Comparison of ENCODE assay signal across 27 mouse cellular contexts in genomic region chr2:151486496-151486895, GRCm38 (mm10). TPM values are rescaled to one million over a fixed set of nuclear protein-coding genes. Genes with fewer than 3 reads are reported as not detected.
DNase-seq lines count a peak whose midpoint lies in the region; ATAC-seq lines count a peak whose summit lies in the region.
"Had no signal": no experiment of that assay in that cellular context is flagged by ENCODE, and none has a peak within 500 bp of the region (broad histone marks: within the 10 kb centered on the region; RNA-seq: fewer than 3 reads in every experiment).

No protein-coding gene starts in this region.

- no peak overlapping the region for H3K27ac ChIP-seq in heart, embryonic 11.5 days (ENCODE audit: low read depth, low read length)
- no peak overlapping the region for H3K27ac ChIP-seq in heart, embryonic 10.5 days
- H3K27ac ChIP-seq in limb, embryonic 11.5 days (replicated peaks; ENCODE audit: low read depth, low read length), result no peak overlapping the region
- no peak overlapping the region for H3K27ac ChIP-seq in limb, embryonic 10.5 days

- H3K9ac ChIP-seq in heart, embryonic 11.5 days (ENCODE audit: low read depth, low read length), result no peak overlapping the region
- H3K9ac ChIP-seq in limb, embryonic 11.5 days (ENCODE audit: low read length), result no peak overlapping the region

- peak; percentile 55 for DNase-seq in heart, adult 11 months
- peak; percentile 53 for DNase-seq in heart, embryonic 10.5 days (ENCODE audit: low spot score)
- no peak for DNase-seq in heart, postnatal 14 days
- DNase-seq in limb, embryonic 11.5 days (ENCODE audit: low spot score), result no peak
- DNase-seq in limb, embryonic 10.5 days (ENCODE audit: low spot score), result no peak
- no peak for DNase-seq in cerebellum, adult 18-20 months
- DNase-seq: adrenal gland, adult 2 months; adrenal gland, adult 8-10 months; adrenal gland, postnatal 10 days; adrenal gland, postnatal 14 days; adrenal gland, postnatal 25 days; adrenal gland, postnatal 36 days; B cell, adult 2 months; cerebellum, adult 11 months; cerebellum, adult 11-12 months had no signal

- H3K4me3 ChIP-seq in heart, embryonic 11.5 days (ENCODE audit: low read depth, low read length), result no peak overlapping the region
- no peak overlapping the region for H3K4me3 ChIP-seq in heart, embryonic 10.5 days
- no peak overlapping the region for H3K4me3 ChIP-seq in limb, embryonic 11.5 days (ENCODE audit: low read depth, low read length)
- H3K4me3 ChIP-seq in limb, embryonic 10.5 days, result no peak overlapping the region

- intact Hi-C loops in heart, postnatal 14 days (cut with DNase I), result no loop called here

- peaks cover 2% of the 10 kb centered on the region; the same call in 1 of the 2 replicates for H3K27me3 ChIP-seq in heart, embryonic 11.5 days (ENCODE audit: control insufficient read depth, insufficient read depth, low read length)
- no peaks in the 10 kb centered on the region for H3K27me3 ChIP-seq in heart, embryonic 10.5 days (ENCODE audit: insufficient read depth, poor library complexity, severe bottlenecking)
- H3K27me3 ChIP-seq in limb, embryonic 11.5 days (ENCODE audit: control insufficient read depth, insufficient read depth, low read length), result no peaks in the 10 kb centered on the region
- no peaks in the 10 kb centered on the region for H3K27me3 ChIP-seq in limb, embryonic 10.5 days (ENCODE audit: low read depth, poor library complexity, severe bottlenecking)

- no peak for ATAC-seq in heart, embryonic 11.5 days (replicated peaks; ENCODE audit: insufficient number of reproducible peaks, low FRiP score, low TSS enrichment)
- peak; percentile 35; the same call in 1 of the 2 replicates for ATAC-seq in limb, embryonic 11.5 days (ENCODE audit: insufficient number of reproducible peaks, low FRiP score, low TSS enrichment, low read depth)
- 0 out of 2 replicates have a peak, but pooled peaks have one; percentile 3 for ATAC-seq in monocyte, adult 5-6 weeks (replicated peaks; ENCODE audit: insufficient number of reproducible peaks, low FRiP score, low TSS enrichment, poor library complexity, severe bottlenecking)
- ATAC-seq: activated CD4-positive, CD25-positive, alpha-beta regulatory T cell, adult 4 months; CD4-positive, CD25-positive, alpha-beta regulatory T cell, adult 4 months; Patski had no signal

- H3K36me3 ChIP-seq in heart, embryonic 11.5 days (ENCODE audit: control insufficient read depth, insufficient read depth, low read length), result no peaks in the 10 kb centered on the region
- no peaks in the 10 kb centered on the region for H3K36me3 ChIP-seq in heart, embryonic 10.5 days
- no peaks in the 10 kb centered on the region for H3K36me3 ChIP-seq in limb, embryonic 11.5 days (ENCODE audit: control insufficient read depth, insufficient read depth, low read length)
- no peaks in the 10 kb centered on the region for H3K36me3 ChIP-seq in limb, embryonic 10.5 days
- H3K36me3 ChIP-seq: G1E had no signal

- H3K9me3 ChIP-seq in heart, embryonic 11.5 days (replicated peaks; ENCODE audit: control insufficient read depth, low read length), result no peaks in the 10 kb centered on the region
- no peaks in the 10 kb centered on the region for H3K9me3 ChIP-seq in heart, embryonic 10.5 days
- no peaks in the 10 kb centered on the region for H3K9me3 ChIP-seq in limb, embryonic 11.5 days (ENCODE audit: control insufficient read depth, low read length)
- no peaks in the 10 kb centered on the region for H3K9me3 ChIP-seq in limb, embryonic 10.5 days (replicated peaks)
- H3K9me3 ChIP-seq: G1E had no signal

- H3K4me2 ChIP-seq in heart, embryonic 11.5 days, result no peak overlapping the region
- no peak overlapping the region for H3K4me2 ChIP-seq in limb, embryonic 11.5 days (ENCODE audit: low read depth, severe bottlenecking)

- no peaks in the 10 kb centered on the region for H3K4me1 ChIP-seq in heart, embryonic 11.5 days (ENCODE audit: control insufficient read depth, insufficient read depth, low read length)
- no peaks in the 10 kb centered on the region for H3K4me1 ChIP-seq in heart, embryonic 10.5 days
- H3K4me1 ChIP-seq in limb, embryonic 11.5 days (ENCODE audit: control insufficient read depth, insufficient read depth, low read length), result no peaks in the 10 kb centered on the region
- no peaks in the 10 kb centered on the region for H3K4me1 ChIP-seq in limb, embryonic 10.5 days

RNA-seq across cellular contexts. Expression of gene Nsfl1c, which starts 7.5 kb away (rescaled TPM):
- polyA plus RNA-seq in heart, embryonic 11.5 days (2014; fragmentation: Nextera tagmentation; extraction: Ambion mirVana), result 184 TPM in 2 replicates
- 195 and 247 TPM in 2 replicates for polyA plus RNA-seq in heart, embryonic 10.5 days (2016; fragmentation: Nextera tagmentation; extraction: Ambion mirVana)
- total RNA-seq in heart, postnatal 14 days (2021), result 10 to 100 TPM; 77.9 to 78.7 TPM
- 313 and 321 TPM in 2 replicates for polyA plus RNA-seq in limb, embryonic 11.5 days (2014; fragmentation: Nextera tagmentation; extraction: Ambion mirVana)
- 321 and 325 TPM in 2 replicates for polyA plus RNA-seq in limb, embryonic 10.5 days (2016; fragmentation: Nextera tagmentation; extraction: Ambion mirVana)
- 81.2 to 110 TPM (median 99.0 TPM) in 3 replicates for total RNA-seq in monocyte, adult 5-6 weeks (2017)

RNA-seq across cellular contexts. Expression of gene 4921509C19Rik, which starts 10.5 kb away (rescaled TPM):
- not detected in 2 replicates for polyA plus RNA-seq in heart, embryonic 11.5 days (2014; fragmentation: Nextera tagmentation; extraction: Ambion mirVana)
- polyA plus RNA-seq in heart, embryonic 10.5 days (2016; fragmentation: Nextera tagmentation; extraction: Ambion mirVana), result not detected in 2 replicates
- total RNA-seq in heart, postnatal 14 days (2021), result not detected
- not detected in 2 replicates for polyA plus RNA-seq in limb, embryonic 11.5 days (2014; fragmentation: Nextera tagmentation; extraction: Ambion mirVana)
- polyA plus RNA-seq in limb, embryonic 10.5 days (2016; fragmentation: Nextera tagmentation; extraction: Ambion mirVana), result not detected in 2 replicates
- total RNA-seq in monocyte, adult 5-6 weeks (2017), result not detected in 3 replicates
- total RNA-seq: adrenal gland, adult 18-20 months; adrenal gland, adult 2 months; adrenal gland, adult 8-10 months; adrenal gland, postnatal 10 days; adrenal gland, postnatal 14 days; adrenal gland, postnatal 25 days; adrenal gland, postnatal 36 days; adrenal gland, postnatal 4 days; CH12.LX; MEL had no signal
- polyA plus RNA-seq: activated CD4-positive, CD25-positive, alpha-beta regulatory T cell, adult 4 months; adrenal gland, adult 2 months; brain, embryonic 14.5 days; C2C12; CD4-positive, CD25-positive, alpha-beta regulatory T cell, adult 4 months; G1E; Patski had no signal

RNA-seq across cellular contexts. Expression of gene Fkbp1a, which starts 55.8 kb away (rescaled TPM):
- 859 and 898 TPM in 2 replicates for polyA plus RNA-seq in heart, embryonic 11.5 days (2014; fragmentation: Nextera tagmentation; extraction: Ambion mirVana)
- 933 and 973 TPM in 2 replicates for polyA plus RNA-seq in heart, embryonic 10.5 days (2016; fragmentation: Nextera tagmentation; extraction: Ambion mirVana)
- total RNA-seq in heart, postnatal 14 days (2021), result 100 to 1,000 TPM; 279 to 287 TPM
- polyA plus RNA-seq in limb, embryonic 11.5 days (2014; fragmentation: Nextera tagmentation; extraction: Ambion mirVana), result 494 and 502 TPM in 2 replicates
- 543 and 621 TPM in 2 replicates for polyA plus RNA-seq in limb, embryonic 10.5 days (2016; fragmentation: Nextera tagmentation; extraction: Ambion mirVana)
- 3.5 to 27.0 TPM (median 23.8 TPM) in 3 replicates for total RNA-seq in monocyte, adult 5-6 weeks (2017)

Comparison
In these comparisons a context has a peak if more than half of its experiments do, and no peak if none do; other contexts are left out.
1. DNase-seq: peak in heart, adult 11 months (single experiment) and heart, embryonic 10.5 days (single experiment); none in heart, postnatal 14 days (0 of 2), limb, embryonic 11.5 days (single experiment), limb, embryonic 10.5 days (single experiment) and cerebellum, adult 18-20 months (0 of 2).